Mouse (Mus musculus) thymus, postnatal 25 days (tissue): ENCODE measurements around the gene Gimap8.
"Not testable (repeated sequence)": the region's sequence is repeated elsewhere in the genome, so short reads cannot be mapped to it uniquely, and the experiment has no call there.

Experiments used
- DNase-seq: peaks from one replicate; pipeline ENCODE4 v3.0.0; 2022

Gimap8 gene

DNA sequence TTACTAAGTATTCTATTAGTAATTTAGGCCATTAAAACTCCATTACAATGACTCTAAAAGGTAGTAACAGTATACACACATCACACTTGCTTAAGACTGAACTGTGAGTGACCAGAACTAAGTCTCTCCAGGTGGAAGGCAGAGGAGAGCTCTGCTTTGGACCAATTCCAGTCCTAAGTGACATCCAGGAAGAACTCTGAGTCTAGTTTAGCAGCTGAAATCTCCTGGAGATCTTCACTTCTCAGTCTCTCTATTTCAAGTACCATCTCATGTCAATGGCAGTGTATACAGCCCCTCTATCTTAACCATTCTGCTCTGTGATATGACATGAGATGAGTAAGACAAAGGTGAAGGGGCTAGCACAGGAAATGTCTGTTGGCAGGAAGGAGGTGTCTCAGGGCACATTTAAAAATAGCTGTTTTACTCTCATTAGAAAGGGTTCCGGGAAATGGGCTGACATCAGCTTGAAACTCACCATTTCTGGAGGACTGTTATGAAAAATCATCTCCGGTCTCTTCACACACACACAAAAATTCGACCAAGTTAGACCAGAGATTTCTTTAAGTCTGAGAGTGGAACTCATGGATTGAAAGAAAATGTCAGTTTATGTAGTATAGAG, 34.5 kb downstream of the Gimap8 start:
- DNase-seq, result no peak

DNA sequence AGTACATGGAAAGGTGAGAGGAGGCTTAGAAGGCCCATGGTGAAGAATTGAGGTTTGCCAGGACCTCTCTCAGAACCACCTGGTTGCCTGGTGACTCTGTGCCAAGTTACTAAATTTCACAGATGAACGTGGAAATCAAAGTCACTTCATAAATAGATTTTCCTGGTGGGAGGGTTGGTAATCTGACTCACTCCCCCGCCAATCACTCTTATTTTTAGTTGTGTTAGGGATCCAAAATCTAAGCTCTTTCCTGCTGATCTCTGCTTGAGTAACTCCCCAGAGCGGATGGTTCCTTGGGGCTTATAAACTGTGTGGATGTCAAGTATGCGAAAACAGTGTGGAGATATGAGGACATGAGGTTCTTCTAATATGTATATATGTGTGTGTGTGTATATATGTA, 35.2 kb downstream of the Gimap8 start:
- DNase-seq, result no peak

DNA sequence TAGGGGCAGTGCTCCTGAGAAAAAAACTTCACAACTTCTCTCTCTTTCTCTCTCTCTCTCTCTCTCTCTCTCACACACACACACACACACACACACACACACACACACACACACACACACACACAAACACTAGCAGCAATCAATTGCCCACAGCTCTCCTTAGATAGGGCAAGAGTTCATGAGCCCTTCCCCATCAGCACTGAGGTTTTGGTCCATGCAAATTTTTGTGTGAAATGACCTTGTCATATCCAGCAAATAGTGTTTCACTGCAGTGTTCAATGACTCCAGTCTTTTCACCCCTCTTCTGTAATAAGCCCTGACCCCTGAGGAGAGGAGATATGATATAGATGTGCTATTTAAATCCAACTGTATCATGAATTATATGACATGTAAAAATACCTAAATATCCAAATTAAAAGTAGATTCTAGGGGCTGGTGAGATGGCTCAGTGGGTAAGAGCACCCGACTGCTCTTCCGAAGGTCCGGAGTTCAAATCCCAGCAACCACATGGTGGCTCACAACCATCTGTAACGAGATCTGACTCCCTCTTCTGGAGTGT, 36.3 kb downstream of the Gimap8 start:
- DNase-seq, result not testable (repeated sequence)

DNA sequence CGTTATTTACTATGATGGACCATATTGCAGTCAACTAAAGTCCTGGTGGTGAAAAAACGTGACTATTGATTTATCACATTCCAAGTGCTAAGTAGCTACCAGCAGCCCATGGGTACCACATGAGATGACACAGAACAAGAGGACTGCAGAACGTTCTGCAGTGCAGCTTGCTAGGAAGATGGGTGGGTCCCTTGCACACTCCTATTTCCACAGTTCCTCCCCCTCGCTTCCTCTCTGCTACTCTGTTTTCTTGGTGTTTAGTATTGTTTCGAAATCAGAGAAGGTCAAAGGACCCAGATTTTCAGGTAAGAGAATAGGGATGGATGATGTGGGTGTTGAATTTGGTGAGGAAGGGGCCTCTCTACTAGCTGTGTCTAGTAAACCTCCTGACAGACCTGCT, 37.3 kb downstream of the Gimap8 start, which contains the start of gene Gimap4:
Gene Gimap4, plus strand, starts transcription at position 231 of the 400 bp plus-strand sequence.
- no peak for DNase-seq

DNA sequence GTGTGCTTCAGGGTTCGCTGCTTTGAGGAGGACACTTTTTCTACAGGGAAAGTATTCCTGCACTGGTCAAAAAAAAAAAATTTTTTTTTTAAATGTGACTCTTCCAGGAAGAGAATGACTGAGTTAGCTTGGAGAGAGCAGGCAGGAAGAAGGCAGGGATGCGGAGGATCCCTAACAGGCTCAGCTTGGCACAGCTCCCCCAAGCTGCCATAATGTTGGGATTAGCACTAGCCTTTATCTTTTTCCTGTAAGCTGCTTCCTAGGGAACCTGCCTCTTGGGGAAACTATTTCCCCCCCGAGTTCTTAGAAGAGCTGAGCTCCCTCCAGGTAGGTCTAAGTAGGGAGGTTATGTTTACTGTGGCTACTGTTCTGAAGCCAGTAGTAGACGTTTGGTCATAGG, 37.8 kb downstream of the Gimap8 start:
- DNase-seq, result no peak

DNA sequence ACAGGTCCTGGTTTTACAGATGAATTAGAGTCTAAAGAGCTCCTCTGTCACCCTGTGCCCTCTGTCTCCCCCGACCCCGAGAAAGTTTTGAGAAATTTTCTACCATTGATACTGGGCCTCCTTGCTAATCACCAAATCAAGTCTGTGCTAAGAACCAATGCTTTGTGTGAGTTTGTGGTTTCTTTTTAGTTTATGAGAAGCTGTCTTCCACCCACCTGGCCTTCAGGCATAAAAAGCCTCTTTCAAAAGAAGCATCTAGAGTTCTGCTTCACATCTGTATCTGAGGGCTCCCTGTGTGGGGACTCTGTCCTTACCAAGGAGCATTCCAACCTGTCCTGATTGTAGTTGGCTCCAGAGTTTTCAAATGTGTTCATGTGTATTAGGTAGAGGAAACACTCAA, 38.2 kb downstream of the Gimap8 start:
- no peak for DNase-seq

DNA sequence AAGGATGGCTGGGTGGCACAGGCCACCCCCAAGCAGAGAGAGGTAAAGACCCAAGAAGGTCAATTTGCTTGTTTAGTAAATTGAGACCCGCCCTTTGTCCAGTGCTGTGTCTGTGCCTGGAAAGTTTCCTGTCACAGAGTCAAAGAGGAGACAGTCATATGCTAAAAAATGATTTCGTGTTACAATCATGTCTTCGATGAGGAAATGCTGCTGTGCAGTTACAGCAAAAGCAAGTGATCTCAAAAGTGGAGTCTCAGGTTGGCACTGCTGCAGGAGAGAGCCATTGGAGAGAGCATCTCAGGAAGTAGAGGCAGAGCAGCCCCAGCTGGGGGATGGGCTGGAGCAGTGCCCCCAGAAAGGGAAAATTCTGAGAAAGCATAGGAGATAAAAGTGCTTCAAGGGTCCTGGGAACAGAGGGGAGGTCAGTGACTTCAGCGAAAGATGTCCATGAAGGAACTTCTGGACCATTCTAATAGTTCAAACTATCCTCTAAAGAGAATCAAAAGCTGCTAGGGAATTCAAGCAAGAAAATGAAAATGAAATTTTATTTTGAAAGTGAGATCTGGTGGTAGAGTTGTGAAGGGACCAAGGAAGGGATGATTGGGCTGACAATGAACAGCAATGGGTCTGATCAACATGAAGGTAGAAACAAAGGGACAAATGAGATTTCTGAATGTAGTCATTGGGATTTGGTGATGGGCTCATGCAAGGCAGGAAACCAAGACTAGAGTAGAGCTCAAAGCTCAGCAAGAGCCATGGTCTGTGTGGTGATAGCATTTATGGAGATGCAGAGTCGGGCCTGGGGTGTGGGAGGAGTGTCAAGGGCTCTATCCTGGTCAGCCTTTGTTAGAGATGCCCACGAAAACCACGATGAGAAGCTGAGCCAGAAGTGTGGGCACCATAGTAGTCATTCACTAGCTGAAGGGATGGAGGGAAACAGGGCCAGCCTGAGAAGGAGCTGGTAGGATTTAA, 38.9 kb downstream of the Gimap8 start:
- DNase-seq, result no peak

DNA sequence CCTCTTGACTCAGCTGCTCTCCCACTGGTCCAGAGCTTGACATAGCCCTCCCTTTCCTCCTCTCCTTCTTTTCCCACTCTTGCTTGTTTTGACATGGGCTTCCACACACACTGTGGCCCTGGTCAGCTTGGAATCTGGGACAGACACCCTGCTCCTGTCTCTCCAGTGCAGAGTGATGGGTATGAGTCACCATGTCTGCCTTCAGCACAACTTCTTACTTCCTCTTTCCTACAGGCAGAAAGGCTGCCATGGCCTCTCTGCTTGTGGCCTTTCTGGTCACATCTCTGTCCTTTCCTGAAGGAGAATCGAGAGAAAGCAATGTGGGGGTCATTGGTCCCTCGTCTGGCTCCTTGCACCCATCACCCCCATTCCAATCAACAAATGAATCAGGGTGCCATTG, 40.0 kb downstream of the Gimap8 start:
- no peak for DNase-seq

DNA sequence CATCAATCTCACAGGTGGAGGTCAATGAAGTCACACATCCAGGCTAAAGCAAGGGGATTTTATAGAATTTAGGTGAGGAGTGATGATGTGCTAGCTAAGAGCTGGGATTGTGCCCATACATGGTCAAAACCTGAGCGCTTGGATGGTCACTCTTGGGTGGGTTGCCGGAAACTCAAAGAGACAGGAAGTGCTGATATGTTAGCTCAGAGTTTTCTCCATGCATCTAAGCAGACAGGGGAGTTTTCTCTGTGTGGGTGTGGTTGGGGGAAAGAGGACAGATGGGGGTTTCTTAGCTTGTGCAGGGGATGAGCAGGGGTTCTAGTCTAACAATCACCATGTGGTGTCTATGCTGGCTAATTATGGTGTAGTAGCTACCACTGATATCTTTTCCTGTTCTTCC, 42.3 kb downstream of the Gimap8 start:
- no peak for DNase-seq

DNA sequence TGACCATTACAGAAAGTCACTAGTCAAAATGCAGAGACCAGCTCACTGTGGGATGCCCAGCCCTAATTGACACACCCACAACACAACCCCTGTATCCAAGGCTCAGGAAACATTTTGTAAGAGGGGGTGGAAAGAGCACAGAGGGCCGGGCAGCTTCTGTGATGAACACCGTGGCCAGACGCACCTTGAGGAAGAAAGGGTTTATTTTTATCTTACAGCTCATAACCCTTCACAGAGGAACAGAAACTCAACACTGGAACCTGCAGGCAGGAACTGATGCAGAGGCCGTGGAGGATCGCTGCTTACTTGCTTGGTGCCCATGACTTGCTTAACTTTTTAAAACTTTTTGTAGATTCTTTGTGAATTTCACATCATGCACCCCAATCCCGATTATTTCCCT, 45.9 kb downstream of the Gimap8 start:
- DNase-seq, result no peak

DNA sequence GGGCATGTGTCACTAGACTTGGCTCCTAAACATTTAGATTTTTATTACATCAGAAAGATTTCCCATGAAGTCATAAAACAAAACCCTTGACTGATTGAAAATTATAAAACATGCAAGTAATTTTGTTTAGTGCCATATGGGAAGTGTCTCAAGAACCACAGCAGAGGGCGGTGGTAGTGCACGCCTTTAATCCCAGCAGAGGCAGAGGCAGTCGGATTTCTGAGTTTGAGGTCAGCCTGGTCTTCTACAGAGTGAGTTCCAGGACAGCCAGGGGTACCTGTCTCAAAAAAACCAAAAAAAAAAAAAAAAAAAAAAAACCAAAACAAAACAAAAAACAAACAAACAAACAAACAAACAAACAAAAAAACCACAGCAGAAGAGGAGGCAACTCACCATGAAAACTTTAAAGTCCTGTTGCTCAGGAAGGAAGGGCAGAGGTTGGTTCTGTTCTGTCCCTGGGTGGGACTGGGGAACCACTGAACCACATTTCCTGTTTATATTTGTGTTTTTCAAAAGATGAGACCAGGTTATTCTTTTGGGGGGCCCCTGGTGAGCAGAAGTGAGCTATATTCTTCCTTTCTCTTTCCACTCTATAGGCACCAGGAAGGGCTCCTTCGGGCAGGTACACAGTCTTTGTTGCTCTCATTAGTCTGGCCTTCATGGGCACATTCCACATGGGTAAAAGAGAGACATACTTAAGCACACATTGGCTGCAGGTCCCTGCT, 50.0 kb downstream of the Gimap8 start:
- DNase-seq, result no peak

DNA sequence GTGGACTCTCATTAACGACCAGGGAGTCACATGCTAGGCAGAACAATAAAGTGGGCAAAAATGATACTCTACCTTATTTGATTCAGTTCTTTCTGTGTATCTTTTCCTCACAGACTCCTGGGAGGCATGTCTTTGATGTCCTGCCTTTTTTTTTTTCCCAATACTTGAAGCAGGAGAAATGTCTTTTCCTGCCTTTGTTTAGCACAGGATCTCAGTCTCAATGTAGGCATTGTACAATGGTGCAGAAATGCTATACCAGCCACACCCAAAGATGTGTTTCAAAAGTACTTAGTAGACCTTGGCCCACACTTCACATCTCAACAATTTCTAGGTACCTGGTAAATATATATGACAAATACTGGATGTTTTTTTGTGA, 50.5 kb downstream of the Gimap8 start:
- DNase-seq, result no peak

DNA sequence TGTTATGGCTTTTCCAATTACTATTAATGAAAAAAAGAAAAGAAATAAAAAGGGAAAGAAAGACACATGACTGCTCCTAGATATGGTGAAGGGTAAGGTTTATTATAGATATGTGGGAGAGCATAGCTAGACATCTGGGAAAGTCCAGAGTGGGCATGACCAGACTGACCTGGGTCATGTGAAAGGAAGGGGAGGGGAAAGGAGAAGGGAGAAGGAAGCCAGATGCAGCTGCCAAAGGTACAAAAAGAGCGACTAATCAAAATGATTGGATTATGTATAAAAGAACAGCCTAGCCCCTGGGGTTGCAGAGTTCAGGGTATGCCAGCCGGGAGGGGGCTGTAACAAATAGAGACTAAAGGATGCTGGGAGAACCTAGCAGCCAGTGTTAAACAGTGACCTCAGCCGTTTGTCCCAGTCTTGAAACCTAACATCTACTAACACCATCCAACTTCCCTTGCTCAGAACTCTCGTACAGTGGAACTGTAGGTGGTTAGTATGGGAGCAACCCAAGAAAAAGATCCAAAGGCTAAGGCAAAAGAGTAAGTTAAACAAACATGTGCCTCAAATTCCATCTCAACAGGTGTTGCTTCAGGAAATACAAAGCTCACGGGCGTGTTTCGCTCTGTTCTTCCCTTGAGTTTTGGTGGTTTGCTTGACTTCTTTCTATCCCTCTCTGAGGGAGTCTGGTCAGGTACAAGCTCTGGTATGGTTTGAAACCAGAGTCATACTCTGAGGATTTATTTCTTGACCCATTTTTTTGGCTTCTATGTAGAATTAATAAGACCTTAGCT, 51.2 kb downstream of the Gimap8 start:
- DNase-seq, result no peak

DNA sequence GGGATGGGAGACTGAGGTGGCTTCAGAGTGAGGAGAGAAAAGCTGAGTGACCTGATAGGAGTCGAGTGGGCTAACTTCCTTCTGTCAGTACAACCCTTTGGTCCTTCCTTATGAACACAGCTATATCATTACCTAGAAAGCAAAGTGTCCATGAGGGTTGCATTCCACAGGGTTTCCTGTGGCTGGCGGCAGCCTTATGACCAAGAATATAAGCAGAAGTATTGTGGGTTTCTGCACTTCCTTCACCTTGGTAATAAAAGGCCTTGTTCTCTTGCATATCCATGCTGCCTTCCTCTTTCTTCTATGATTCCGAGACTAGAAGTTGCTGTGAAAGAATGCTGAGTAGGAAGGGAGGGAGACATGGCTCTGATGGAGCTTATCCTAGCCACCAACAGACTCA, 51.9 kb downstream of the Gimap8 start:
- DNase-seq, result no peak

DNA sequence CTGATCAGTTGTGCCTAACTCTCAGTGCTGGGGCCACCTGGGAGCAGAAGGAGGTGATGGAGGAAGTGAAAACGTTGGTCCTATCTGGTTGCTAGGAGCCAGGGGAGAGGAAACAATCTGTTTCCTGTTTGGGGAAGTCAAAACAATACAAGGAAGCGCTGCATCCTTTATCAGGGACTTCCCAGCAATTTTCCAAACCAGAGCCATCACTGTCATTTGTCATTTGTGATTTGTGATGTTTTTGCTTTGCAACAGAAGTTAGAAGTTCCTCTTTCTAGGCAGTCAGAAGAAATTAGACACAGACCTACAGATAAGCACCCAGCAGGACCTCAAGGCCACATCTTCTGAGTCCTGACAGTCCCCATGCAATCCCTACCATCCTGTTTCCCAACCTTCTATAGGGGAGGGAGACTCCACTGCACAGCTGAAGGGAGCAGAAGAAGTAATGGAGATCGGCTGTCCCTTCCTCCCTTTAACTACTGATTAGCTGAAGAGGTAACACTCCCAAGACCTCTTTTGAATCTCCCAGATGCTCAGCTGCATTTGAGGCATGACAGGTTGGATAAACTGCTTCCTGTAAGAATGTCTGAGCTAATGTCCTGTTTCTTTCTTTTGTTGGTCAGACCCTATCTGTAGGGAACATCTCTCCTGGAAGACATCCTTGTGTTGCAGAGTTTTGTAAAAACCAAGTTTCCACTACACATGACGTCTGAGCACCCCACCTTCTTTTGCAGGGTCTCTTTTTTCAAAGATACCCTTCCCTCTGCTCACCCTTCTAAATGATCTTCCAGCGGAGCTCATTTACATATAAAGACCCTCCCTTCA, 53.4 kb downstream of the Gimap8 start:
- DNase-seq, result no peak

DNA sequence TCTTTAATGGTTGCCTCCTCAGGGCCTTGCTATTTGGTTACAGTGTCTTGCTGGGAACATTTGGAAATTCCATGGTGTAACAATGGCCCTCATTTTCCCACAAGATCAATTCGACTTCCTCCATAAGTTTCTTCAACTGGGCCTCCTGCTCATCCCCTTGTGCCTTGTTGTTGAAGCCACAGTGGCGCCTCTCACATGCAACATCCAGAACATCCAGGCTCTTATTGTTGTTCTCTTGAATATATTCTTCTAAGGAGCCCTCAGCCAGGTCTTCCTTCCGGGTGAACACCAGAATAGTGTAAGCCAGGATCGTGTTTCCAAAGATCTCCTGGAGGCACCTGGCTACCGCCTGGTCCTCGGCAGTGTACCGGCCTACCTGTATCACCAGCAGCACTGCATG, 55.1 kb downstream of the Gimap8 start:
- no peak for DNase-seq

DNA sequence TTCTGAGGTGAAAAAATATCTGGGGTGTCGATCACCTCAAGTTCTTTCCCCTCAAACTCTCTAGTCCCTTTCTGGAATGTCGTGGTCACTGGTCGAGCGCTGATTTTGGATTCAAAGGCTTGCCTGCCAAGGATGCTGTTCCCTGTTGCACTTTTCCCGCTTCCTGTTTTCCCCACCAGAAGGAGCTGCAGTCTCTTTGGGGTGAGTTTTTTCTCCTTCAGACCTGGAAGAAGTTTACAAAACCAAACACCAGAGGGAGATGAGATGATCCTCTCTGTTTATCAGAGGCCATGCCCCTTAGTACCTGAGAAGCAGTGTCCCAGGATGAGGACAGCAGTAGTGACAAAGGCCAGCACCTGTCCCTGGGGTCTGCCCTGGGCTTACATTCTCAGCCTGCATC, 55.6 kb downstream of the Gimap8 start:
- no peak for DNase-seq

DNA sequence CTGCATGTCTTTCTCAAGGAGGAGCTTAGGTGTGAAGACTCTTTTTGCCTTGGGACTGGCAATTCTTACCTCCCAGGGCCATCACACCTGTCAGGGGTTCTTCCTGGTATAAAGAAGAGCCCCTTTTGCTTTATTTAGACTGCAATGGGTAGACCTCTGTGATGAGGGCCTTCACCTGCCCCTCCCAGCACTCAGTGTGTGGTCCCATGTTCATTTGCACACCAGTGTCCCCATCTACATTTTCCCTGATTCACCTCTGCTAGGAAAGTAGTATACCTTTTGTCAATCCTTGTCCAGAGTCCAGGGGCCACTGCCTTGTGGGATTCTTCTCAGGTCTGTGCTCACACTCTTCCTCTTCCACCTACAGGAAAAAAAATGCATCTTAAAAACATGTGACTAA, 57.1 kb downstream of the Gimap8 start:
- no peak for DNase-seq

DNA sequence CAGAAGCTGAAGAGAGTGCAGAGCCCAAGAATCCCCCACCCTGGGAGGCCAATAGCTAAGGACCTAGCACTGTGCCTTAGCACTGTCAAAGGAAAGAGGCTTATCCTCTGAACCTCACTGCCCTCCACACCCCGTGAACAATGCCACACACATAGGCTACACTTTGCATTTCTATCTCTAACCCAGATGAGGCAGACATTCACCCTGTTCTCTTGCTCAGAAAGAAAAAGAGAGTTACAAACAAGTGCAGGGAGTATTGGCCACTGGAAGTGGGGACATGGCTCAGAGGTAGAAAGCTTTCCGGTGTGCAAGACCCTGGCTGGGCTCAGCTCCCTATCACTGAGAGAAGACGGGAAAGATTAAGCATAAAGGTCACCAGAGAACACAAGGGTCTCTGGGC, 59.1 kb downstream of the Gimap8 start:
- DNase-seq, result no peak
